Mouse (Mus musculus) midbrain, postnatal 0 days (tissue): ENCODE measurements at regions not wholly inside any gene's neighbourhood (a gene's known extent, or its start where the extent isn't known, plus 50 kb on each side); places are given as distances from the start of the nearest gene placed in this dataset.
A peak's percentile ranks its signal among the peaks of the same experiment; 100 is the strongest.

Experiments
- ATAC-seq: fragments of 200-750 bp; cut with Nextera tagmentation; 2 replicates; pipeline ENCODE4 v1.8.0; 2017; ENCODE audit warnings: moderate number of reproducible peaks, mild to moderate bottlenecking, moderate TSS enrichment, moderate library complexity; ENCODE audit not compliant: low FRiP score
- DNase-seq: peaks from one replicate; pipeline ENCODE4 v3.0.0-alpha.2; 2015; ENCODE audit warnings: low spot score
- H3K27ac ChIP-seq: fragments of 300-500 bp; sonication (generic); 2 replicates; pipeline ENCODE4 v1.5.1; 2014; ENCODE audit warnings: low read depth, mild to moderate bottlenecking, low read length, mixed read lengths
- H3K27me3 ChIP-seq: fragments of 300-500 bp; sonication (generic); 2 replicates; pipeline ENCODE4 v1.6.1; 2014; ENCODE audit warnings: low read length, control low read depth, mixed read lengths; ENCODE audit not compliant: insufficient read depth
- H3K36me3 ChIP-seq: fragments of 300-500 bp; sonication (generic); 2 replicates; pipeline ENCODE4 v1.6.1; 2014; ENCODE audit warnings: low read length, control low read depth, mixed read lengths; ENCODE audit not compliant: insufficient read depth
- H3K4me1 ChIP-seq: fragments of 300-500 bp; sonication (generic); 2 replicates; pipeline ENCODE4 v1.6.1; 2014; ENCODE audit warnings: mild to moderate bottlenecking, control low read depth, antibody characterized with exemption, low read length, mixed read lengths; ENCODE audit not compliant: insufficient read depth
- H3K4me2 ChIP-seq: fragments of 300-500 bp; sonication (generic); 2 replicates; pipeline ENCODE4 v1.6.1; 2014; ENCODE audit warnings: low read depth, mild to moderate bottlenecking, low read length, mixed read lengths; ENCODE audit not compliant: poor library complexity, severe bottlenecking
- H3K4me3 ChIP-seq: fragments of 300-500 bp; sonication (generic); 2 replicates; pipeline ENCODE4 v1.5.1; 2014; ENCODE audit warnings: low read depth, mild to moderate bottlenecking, low read length, moderate library complexity
- H3K9ac ChIP-seq: fragments of 300-500 bp; sonication (generic); replicated peaks from 2 replicates; pipeline ENCODE4 v1.6.1; 2014; ENCODE audit warnings: mild to moderate bottlenecking, low read length, moderate library complexity, mixed read lengths; ENCODE audit not compliant: poor library complexity, severe bottlenecking
- H3K9me3 ChIP-seq: fragments of 300-500 bp; sonication (generic); 2 replicates; pipeline ENCODE4 v1.6.1; 2016; ENCODE audit warnings: low read length, control low read depth
- CTCF ChIP-seq: IDR thresholded peaks from 2 replicates; pipeline ENCODE4 v1.5.1; 2016; ENCODE audit warnings: antibody characterized with exemption, mild to moderate bottlenecking
- WGBS: fragments of 180-500 bp; shearing (Covaris S2); extraction: QIAGEN DNeasy Blood & Tissue Kit; methylation state at CpG from one replicate; pipeline ENCODE4 v1.1.7; 2014; 5-methylcytosine and 5-hydroxymethylcytosine counted together

- DNase-seq (no peak), ATAC-seq (no peak)
- Histone ChIP-seq H3K4me1 (no peaks in the 10 kb centered on the region), H3K4me2 (no peak overlapping the region), H3K36me3 (no peaks in the 10 kb centered on the region), H3K9me3 (0 out of 2 replicates have a peak, but pooled peaks cover 3% of the 10 kb centered on the region), H3K27ac (no peak overlapping the region), H3K4me3 (no peak overlapping the region), H3K9ac (no peak overlapping the region), H3K27me3 (no peaks in the 10 kb centered on the region)
- 84% methylated on average over 4 of the region's 4 CpGs for WGBS
- no peak for TF ChIP-seq CTCF
Measured at GRCm38 (mm10) chr8:35253946-35254345, 511.6 kb upstream of the Gm19410 start.

DNA sequence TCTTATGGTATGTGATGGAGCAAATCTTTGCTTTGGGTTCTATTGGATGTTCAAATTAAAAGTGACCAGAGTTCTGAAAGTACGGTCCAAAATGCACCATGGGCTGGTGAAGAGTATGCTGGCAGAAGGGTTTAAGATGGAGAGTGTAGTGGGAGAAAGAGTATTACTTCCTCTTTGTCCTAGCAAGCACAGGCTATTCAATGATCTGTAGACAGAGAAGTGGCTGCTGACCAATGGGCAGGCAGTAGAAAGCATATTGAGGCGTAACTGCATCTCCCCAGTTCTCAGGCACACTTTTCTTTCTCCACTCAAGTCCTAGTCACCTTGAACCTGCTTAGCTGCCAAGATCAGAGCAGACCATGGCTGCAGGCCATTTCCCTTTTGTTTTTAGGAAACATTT lies 510.3 kb upstream of the Gm19410 start:
- 82% methylated on average over 2 of the region's 2 CpGs for whole genome bisulfite sequencing
- no peak for DNase-seq
- H3K9ac ChIP-seq: no peak overlapping the region
- no peaks in the 10 kb centered on the region for H3K4me1 ChIP-seq
- no peak for TF ChIP-seq CTCF
- H3K27me3 ChIP-seq: no peaks in the 10 kb centered on the region
- no peak for ATAC-seq
- no peak overlapping the region for H3K27ac ChIP-seq
- H3K36me3 ChIP-seq: no peaks in the 10 kb centered on the region
- 0 out of 2 replicates have a peak, but pooled peaks cover 3% of the 10 kb centered on the region for H3K9me3 ChIP-seq
- no peak overlapping the region for H3K4me2 ChIP-seq
- H3K4me3 ChIP-seq: no peak overlapping the region

- peak; percentile 57 for TF ChIP-seq CTCF
- Histone ChIP-seq H3K4me1 (no peaks in the 10 kb centered on the region), H3K9me3 (0 out of 2 replicates have a peak, but pooled peaks cover 2% of the 10 kb centered on the region), H3K27ac (no peak overlapping the region), H3K4me3 (no peak overlapping the region), H3K9ac (no peak overlapping the region), H3K4me2 (no peak overlapping the region), H3K27me3 (no peaks in the 10 kb centered on the region), H3K36me3 (no peaks in the 10 kb centered on the region)
- ATAC-seq: no peak
- peak; percentile 42 for DNase-seq
- 59% methylated on average over 4 of the region's 4 CpGs for WGBS
Measured at GRCm38 (mm10) chr8:35256958-35257357, 508.6 kb upstream of the Gm19410 start.

- TF ChIP-seq CTCF: no peak
- no peak for DNase-seq
- Histone ChIP-seq H3K4me3 (no peak overlapping the region), H3K4me2 (no peak overlapping the region), H3K27me3 (no peaks in the 10 kb centered on the region), H3K9ac (no peak overlapping the region), H3K9me3 (no peaks in the 10 kb centered on the region), H3K4me1 (no peaks in the 10 kb centered on the region), H3K36me3 (no peaks in the 10 kb centered on the region), H3K27ac (no peak overlapping the region)
- 77% methylated on average over 5 of the region's 5 CpGs for WGBS
- ATAC-seq: no peak
Measured at GRCm38 (mm10) chr8:35268221-35268620, 497.4 kb upstream of the Gm19410 start.

- no peak for TF ChIP-seq CTCF
- Histone ChIP-seq H3K9ac (no peak overlapping the region), H3K36me3 (no peaks in the 10 kb centered on the region), H3K27ac (no peak overlapping the region), H3K27me3 (no peaks in the 10 kb centered on the region), H3K4me3 (no peak overlapping the region), H3K4me2 (no peak overlapping the region), H3K9me3 (no peaks in the 10 kb centered on the region), H3K4me1 (no peaks in the 10 kb centered on the region)
- DNase-seq: no peak
- ATAC-seq: no peak
- WGBS: 100% methylated on average over 2 of the region's 2 CpGs
Measured at GRCm38 (mm10) chr8:35268986-35269385, 496.6 kb upstream of the Gm19410 start.

GRCm38 (mm10) chr8:35275972-35276371 lies 489.6 kb upstream of the Gm19410 start:
- TF ChIP-seq CTCF: no peak
- whole genome bisulfite sequencing: 62% methylated on average over 8 of the region's 8 CpGs

More at GRCm38 (mm10) chr8:35275972-35276371, 489.6 kb upstream of the Gm19410 start:
- no peaks in the 10 kb centered on the region for H3K27me3 ChIP-seq
- no peak overlapping the region for H3K4me3 ChIP-seq
- no peak overlapping the region for H3K9ac ChIP-seq
- H3K9me3 ChIP-seq: no peaks in the 10 kb centered on the region
- no peaks in the 10 kb centered on the region for H3K36me3 ChIP-seq
- H3K4me2 ChIP-seq: no peak overlapping the region
- H3K27ac ChIP-seq: no peak overlapping the region
- H3K4me1 ChIP-seq: no peaks in the 10 kb centered on the region
- DNase-seq (no peak), ATAC-seq (no peak)
